Mouse (Mus musculus): ENCODE measurements around the gene Ern2. TPM values are rescaled to one million over a fixed set of nuclear protein-coding genes. Genes with fewer than 3 reads are reported as not detected.

Gene Ern2
- polyA plus RNA-seq (2016; fragmentation: Nextera tagmentation; extraction: Ambion mirVana), result 0.21 TPM in 1 of 2 replicates, not detected in the other

- DNase-seq (ENCODE audit: low spot score), result no peak
- Histone ChIP-seq H3K9me3 (no peaks in the 10 kb centered on the region), H3K36me3 (no peaks in the 10 kb centered on the region), H3K27me3 (ENCODE audit: insufficient read depth, poor library complexity, severe bottlenecking) (no peaks in the 10 kb centered on the region), H3K27ac (no peak within 1 kb of the TSS), H3K4me3 (no peak within 1 kb of the TSS), H3K4me1 (replicated peaks) (peaks cover 6% of the 10 kb centered on the region; the same call in 1 of the 2 replicates)
- WGBS, result 26% methylated on average over 17 of the region's 17 CpGs
These were observed at the start of gene Ern2 for GRCm38 (mm10) chr7:122186043-122186442. Ern2 (minus strand) TSS chr7:122186207.

GRCm38 (mm10) chr7:122230866-122231265 is 44.9 kb upstream of the Ern2 start:
- no peaks in the 10 kb centered on the region for H3K9me3 ChIP-seq
- no peaks in the 10 kb centered on the region for H3K27me3 ChIP-seq (ENCODE audit: insufficient read depth, poor library complexity, severe bottlenecking)
- H3K4me1 ChIP-seq (replicated peaks), result no peaks in the 10 kb centered on the region
- H3K36me3 ChIP-seq, result no peaks in the 10 kb centered on the region
- DNase-seq (ENCODE audit: low spot score), result no peak
- WGBS, result 90% methylated on average over 4 of the region's 4 CpGs
- no peak overlapping the region for H3K27ac ChIP-seq
- no peak overlapping the region for H3K4me3 ChIP-seq

GRCm38 (mm10) chr7:122229916-122230315 is 43.9 kb upstream of the Ern2 start:
- WGBS, result 65% methylated on average over 4 of the region's 4 CpGs
- Histone ChIP-seq H3K4me1 (replicated peaks) (no peaks in the 10 kb centered on the region), H3K27me3 (ENCODE audit: insufficient read depth, poor library complexity, severe bottlenecking) (no peaks in the 10 kb centered on the region), H3K9me3 (no peaks in the 10 kb centered on the region), H3K36me3 (no peaks in the 10 kb centered on the region), H3K4me3 (no peak overlapping the region), H3K27ac (no peak overlapping the region)
- no peak for DNase-seq (ENCODE audit: low spot score)

- DNase-seq (ENCODE audit: low spot score), result no peak
- no peaks in the 10 kb centered on the region for H3K27me3 ChIP-seq (ENCODE audit: insufficient read depth, poor library complexity, severe bottlenecking)
- no peaks in the 10 kb centered on the region for H3K4me1 ChIP-seq (replicated peaks)
- no peaks in the 10 kb centered on the region for H3K36me3 ChIP-seq
- H3K27ac ChIP-seq, result no peak overlapping the region
- no peaks in the 10 kb centered on the region for H3K9me3 ChIP-seq
- WGBS, result 48% methylated on average over 3 of the region's 3 CpGs
- no peak overlapping the region for H3K4me3 ChIP-seq
These were observed 43.3 kb upstream of the Ern2 start for GRCm38 (mm10) chr7:122229306-122229705.

- Histone ChIP-seq H3K9me3 (no peaks in the 10 kb centered on the region), H3K27me3 (ENCODE audit: insufficient read depth, poor library complexity, severe bottlenecking) (no peaks in the 10 kb centered on the region), H3K36me3 (no peaks in the 10 kb centered on the region), H3K27ac (no peak overlapping the region), H3K4me3 (no peak overlapping the region), H3K4me1 (replicated peaks) (no peaks in the 10 kb centered on the region)
- DNase-seq (ENCODE audit: low spot score), result no peak
- 92% methylated on average over 4 of the region's 4 CpGs for WGBS
These were observed 40.7 kb upstream of the Ern2 start for GRCm38 (mm10) chr7:122226744-122227143.

- Histone ChIP-seq H3K4me1 (replicated peaks) (no peaks in the 10 kb centered on the region), H3K27me3 (ENCODE audit: insufficient read depth, poor library complexity, severe bottlenecking) (no peaks in the 10 kb centered on the region), H3K36me3 (no peaks in the 10 kb centered on the region), H3K4me3 (no peak overlapping the region), H3K27ac (no peak overlapping the region), H3K9me3 (no peaks in the 10 kb centered on the region)
- 76% methylated on average over 7 of the region's 7 CpGs for WGBS
- no peak for DNase-seq (ENCODE audit: low spot score)
These were observed 40.2 kb upstream of the Ern2 start for GRCm38 (mm10) chr7:122226020-122226742.

GRCm38 (mm10) chr7:122219315-122219801 is 33.4 kb upstream of the Ern2 start, which contains the start of gene Chp2:
Chp2 (plus strand) TSS chr7:122219496.
- WGBS, result 27% methylated on average over 20 of the region's 20 CpGs
- Histone ChIP-seq H3K27me3 (ENCODE audit: insufficient read depth, poor library complexity, severe bottlenecking) (peaks cover 12% of the 10 kb centered on the region), H3K4me1 (replicated peaks) (peaks cover 11% of the 10 kb centered on the region), H3K9me3 (0 out of 2 replicates have a peak, but pooled peaks cover 3% of the 10 kb centered on the region), H3K36me3 (no peaks in the 10 kb centered on the region), H3K4me3 (peak within 1 kb of the TSS; percentile 37), H3K27ac (no peak within 1 kb of the TSS)
- peak; percentile 8 for DNase-seq (ENCODE audit: low spot score)

GRCm38 (mm10) chr7:122208276-122209021 is 22.4 kb upstream of the Ern2 start:
- Histone ChIP-seq H3K36me3 (no peaks in the 10 kb centered on the region), H3K9me3 (no peaks in the 10 kb centered on the region), H3K27ac (no peak overlapping the region), H3K4me3 (no peak overlapping the region), H3K4me1 (replicated peaks) (no peaks in the 10 kb centered on the region), H3K27me3 (ENCODE audit: insufficient read depth, poor library complexity, severe bottlenecking) (no peaks in the 10 kb centered on the region)
- DNase-seq (ENCODE audit: low spot score), result no peak
- 63% methylated on average over 7 of the region's 7 CpGs for WGBS

GRCm38 (mm10) chr7:122206121-122206520 is 20.1 kb upstream of the Ern2 start:
- no peak for DNase-seq (ENCODE audit: low spot score)
- no peaks in the 10 kb centered on the region for H3K4me1 ChIP-seq (replicated peaks)
- 84% methylated on average over 2 of the region's 2 CpGs for WGBS
- no peaks in the 10 kb centered on the region for H3K36me3 ChIP-seq
- no peak overlapping the region for H3K4me3 ChIP-seq
- no peaks in the 10 kb centered on the region for H3K27me3 ChIP-seq (ENCODE audit: insufficient read depth, poor library complexity, severe bottlenecking)
- H3K27ac ChIP-seq, result no peak overlapping the region
- H3K9me3 ChIP-seq, result no peaks in the 10 kb centered on the region

- H3K27me3 ChIP-seq (ENCODE audit: insufficient read depth, poor library complexity, severe bottlenecking), result no peaks in the 10 kb centered on the region
- no peaks in the 10 kb centered on the region for H3K36me3 ChIP-seq
- no peak overlapping the region for H3K4me3 ChIP-seq
- no peak overlapping the region for H3K27ac ChIP-seq
- 72% methylated on average over 2 of the region's 2 CpGs for WGBS
- no peak for DNase-seq (ENCODE audit: low spot score)
- no peaks in the 10 kb centered on the region for H3K4me1 ChIP-seq (replicated peaks)
- no peaks in the 10 kb centered on the region for H3K9me3 ChIP-seq
These were observed 17.9 kb upstream of the Ern2 start for GRCm38 (mm10) chr7:122203936-122204335.

- no peaks in the 10 kb centered on the region for H3K36me3 ChIP-seq
- DNase-seq (ENCODE audit: low spot score), result no peak
- no peak overlapping the region for H3K27ac ChIP-seq
- H3K27me3 ChIP-seq (ENCODE audit: insufficient read depth, poor library complexity, severe bottlenecking), result no peaks in the 10 kb centered on the region
- WGBS, result 41% methylated on average over 5 of the region's 5 CpGs
- no peaks in the 10 kb centered on the region for H3K9me3 ChIP-seq
- no peaks in the 10 kb centered on the region for H3K4me1 ChIP-seq (replicated peaks)
- H3K4me3 ChIP-seq, result no peak overlapping the region
These were observed 13.3 kb upstream of the Ern2 start for GRCm38 (mm10) chr7:122199296-122199695.

GRCm38 (mm10) chr7:122197306-122197705 is 11.3 kb upstream of the Ern2 start:
- Histone ChIP-seq H3K27ac (no peak overlapping the region), H3K4me1 (replicated peaks) (no peaks in the 10 kb centered on the region), H3K27me3 (ENCODE audit: insufficient read depth, poor library complexity, severe bottlenecking) (no peaks in the 10 kb centered on the region), H3K9me3 (no peaks in the 10 kb centered on the region), H3K36me3 (no peaks in the 10 kb centered on the region), H3K4me3 (no peak overlapping the region)
- 37% methylated on average over 4 of the region's 4 CpGs for whole genome bisulfite sequencing
- peak; percentile 42 for DNase-seq (ENCODE audit: low spot score)

- DNase-seq (ENCODE audit: low spot score), result no peak
- Histone ChIP-seq H3K27ac (no peak overlapping the region), H3K4me3 (no peak overlapping the region), H3K36me3 (no peaks in the 10 kb centered on the region), H3K9me3 (no peaks in the 10 kb centered on the region), H3K4me1 (replicated peaks) (no peaks in the 10 kb centered on the region), H3K27me3 (ENCODE audit: insufficient read depth, poor library complexity, severe bottlenecking) (no peaks in the 10 kb centered on the region)
- WGBS, result 88% methylated on average over 9 of the region's 9 CpGs
These were observed 10.8 kb upstream of the Ern2 start for GRCm38 (mm10) chr7:122196771-122197170.

Measured in hindbrain, embryonic 10.5 days (tissue).